Comparison of ENCODE assay signal across 8 mouse cellular contexts in genomic region chr9:88719989-88720537, GRCm38 (mm10). TPM values are rescaled to one million over a fixed set of nuclear protein-coding genes. Genes with fewer than 3 reads are reported as not detected.
DNase-seq lines count a peak whose midpoint lies in the region.
"Not testable (repeated sequence)": the region's sequence is repeated elsewhere in the genome, so short reads cannot be mapped to it uniquely, and the experiment has no call there.

Gene Mthfsl (minus strand): TSS chr9:88720296.

- peak; percentile 17 for DNase-seq in 3134 (ENCODE audit: extremely low read depth, insufficient read length, low spot score)
- peak; percentile 56 for DNase-seq in adrenal gland, adult 8-10 months
- peak; percentile 12 for DNase-seq in embryo, embryonic 9.5 days (ENCODE audit: extremely low spot score)
- not testable (repeated sequence) for DNase-seq in gonadal fat pad, adult 2 months (ENCODE audit: low read depth)
- peak; percentile 60 for DNase-seq in induced T-regulatory cell, adult 2 months (ENCODE audit: low read depth)
- peak; percentile 41 for DNase-seq in left cerebral cortex, adult 11 months (ENCODE audit: low spot score)
- peak; percentile 32 for DNase-seq in lung, postnatal 14 days
- DNase-seq in ovary, postnatal 14 days (ENCODE audit: low spot score), result peak; percentile 32

RNA-seq across cellular contexts. Expression of gene Mthfsl, which starts in this region (rescaled TPM):
- total RNA-seq in adrenal gland, adult 8-10 months (2022), result 10 to 100 TPM; 38.5 to 48.2 (median 42.9) TPM
- polyA plus RNA-seq in gonadal fat pad, adult 2 months (2012; rRNA removed), result 24.4 and 26.3 TPM in 2 replicates
